Mouse (Mus musculus): ENCODE data around the gene Btbd9. TPM values are rescaled to one million over a fixed set of nuclear protein-coding genes. Genes with fewer than 3 reads are reported as not detected.

Btbd9 gene
- polyA plus RNA-seq, 1 experiment from 2014 or later = 59.7 TPM

- no peaks in the 10 kb centered on the region for H3K9me3 ChIP-seq (ENCODE audit: control insufficient read depth, low read length)
- H3K4me1 ChIP-seq (ENCODE audit: control insufficient read depth, insufficient read depth, low read length) = no peaks in the 10 kb centered on the region
- 82% methylated on average over 11 of the region's 11 CpGs for WGBS
- DNase-seq (ENCODE audit: low spot score, missing footprints) (no peak), ATAC-seq (ENCODE audit: low FRiP score) (no peak)
- no peaks in the 10 kb centered on the region for H3K27me3 ChIP-seq (ENCODE audit: control insufficient read depth, insufficient read depth, low read length)
- H3K27ac ChIP-seq (ENCODE audit: low read depth, low read length) = no peak overlapping the region
- H3K9ac ChIP-seq (ENCODE audit: low read length) = no peak overlapping the region
- no peaks in the 10 kb centered on the region for H3K36me3 ChIP-seq (ENCODE audit: control insufficient read depth, insufficient read depth, low read length)
- no peak overlapping the region for H3K4me2 ChIP-seq
- H3K4me3 ChIP-seq (ENCODE audit: low read depth, low read length) = no peak overlapping the region
These were observed 306.9 kb downstream of the Btbd9 start for GRCm38 (mm10) chr17:30269136-30270063.

- DNase-seq (ENCODE audit: low spot score, missing footprints) (no peak), ATAC-seq (ENCODE audit: low FRiP score) (no peak)
- no peaks in the 10 kb centered on the region for H3K9me3 ChIP-seq (ENCODE audit: control insufficient read depth, low read length)
- H3K4me1 ChIP-seq (ENCODE audit: control insufficient read depth, insufficient read depth, low read length) = no peaks in the 10 kb centered on the region
- H3K9ac ChIP-seq (ENCODE audit: low read length) = no peak overlapping the region
- no peak overlapping the region for H3K4me2 ChIP-seq
- WGBS = 89% methylated on average over 8 of the region's 8 CpGs
- H3K27me3 ChIP-seq (ENCODE audit: control insufficient read depth, insufficient read depth, low read length) = no peaks in the 10 kb centered on the region
- H3K27ac ChIP-seq (ENCODE audit: low read depth, low read length) = no peak overlapping the region
- no peak overlapping the region for H3K4me3 ChIP-seq (ENCODE audit: low read depth, low read length)
- H3K36me3 ChIP-seq (ENCODE audit: control insufficient read depth, insufficient read depth, low read length) = no peaks in the 10 kb centered on the region
These were observed 307.8 kb downstream of the Btbd9 start for GRCm38 (mm10) chr17:30268456-30268855.

- no peaks in the 10 kb centered on the region for H3K36me3 ChIP-seq (ENCODE audit: control insufficient read depth, insufficient read depth, low read length)
- H3K4me3 ChIP-seq (ENCODE audit: low read depth, low read length) = no peak overlapping the region
- no peaks in the 10 kb centered on the region for H3K27me3 ChIP-seq (ENCODE audit: control insufficient read depth, insufficient read depth, low read length)
- ATAC-seq (ENCODE audit: low FRiP score) (no peak), DNase-seq (ENCODE audit: low spot score, missing footprints) (no peak)
- 82% methylated on average over 5 of the region's 5 CpGs for WGBS
- no peak overlapping the region for H3K9ac ChIP-seq (ENCODE audit: low read length)
- no peaks in the 10 kb centered on the region for H3K4me1 ChIP-seq (ENCODE audit: control insufficient read depth, insufficient read depth, low read length)
- no peak overlapping the region for H3K27ac ChIP-seq (ENCODE audit: low read depth, low read length)
- H3K9me3 ChIP-seq (ENCODE audit: control insufficient read depth, low read length) = no peaks in the 10 kb centered on the region
- H3K4me2 ChIP-seq = no peak overlapping the region
These were observed 308.8 kb downstream of the Btbd9 start for GRCm38 (mm10) chr17:30267432-30267973.

GRCm38 (mm10) chr17:30263535-30263934 is 312.8 kb downstream of the Btbd9 start:
- WGBS = 87% methylated on average over 2 of the region's 2 CpGs
- no peak for ATAC-seq (ENCODE audit: low FRiP score)

GRCm38 (mm10) chr17:30262943-30263342 is 313.3 kb downstream of the Btbd9 start:
- Histone ChIP-seq H3K9me3 (ENCODE audit: control insufficient read depth, low read length) (no peaks in the 10 kb centered on the region), H3K27ac (ENCODE audit: low read depth, low read length) (no peak overlapping the region), H3K4me2 (no peak overlapping the region), H3K36me3 (ENCODE audit: control insufficient read depth, insufficient read depth, low read length) (no peaks in the 10 kb centered on the region), H3K9ac (ENCODE audit: low read length) (no peak overlapping the region), H3K4me3 (ENCODE audit: low read depth, low read length) (no peak overlapping the region), H3K27me3 (ENCODE audit: control insufficient read depth, insufficient read depth, low read length) (no peaks in the 10 kb centered on the region), H3K4me1 (ENCODE audit: control insufficient read depth, insufficient read depth, low read length) (peaks cover 21% of the 10 kb centered on the region)
- DNase-seq (ENCODE audit: low spot score, missing footprints) = no peak
- 95% methylated on average over 6 of the region's 6 CpGs for WGBS
- no peak for ATAC-seq (ENCODE audit: low FRiP score)

More at GRCm38 (mm10) chr17:30263535-30263934, 312.8 kb downstream of the Btbd9 start:
- H3K27me3 ChIP-seq (ENCODE audit: control insufficient read depth, insufficient read depth, low read length) = no peaks in the 10 kb centered on the region
- H3K4me3 ChIP-seq (ENCODE audit: low read depth, low read length) = no peak overlapping the region
- H3K36me3 ChIP-seq (ENCODE audit: control insufficient read depth, insufficient read depth, low read length) = no peaks in the 10 kb centered on the region
- no peaks in the 10 kb centered on the region for H3K9me3 ChIP-seq (ENCODE audit: control insufficient read depth, low read length)
- no peak overlapping the region for H3K27ac ChIP-seq (ENCODE audit: low read depth, low read length)
- no peak overlapping the region for H3K4me2 ChIP-seq
- H3K4me1 ChIP-seq (ENCODE audit: control insufficient read depth, insufficient read depth, low read length) = peaks cover 21% of the 10 kb centered on the region
- no peak overlapping the region for H3K9ac ChIP-seq (ENCODE audit: low read length)
- DNase-seq (ENCODE audit: low spot score, missing footprints) = no peak

GRCm38 (mm10) chr17:30262440-30262839 is 313.8 kb downstream of the Btbd9 start:
- H3K4me1 ChIP-seq (ENCODE audit: control insufficient read depth, insufficient read depth, low read length) = peaks cover 21% of the 10 kb centered on the region
- no peak overlapping the region for H3K9ac ChIP-seq (ENCODE audit: low read length)
- H3K27ac ChIP-seq (ENCODE audit: low read depth, low read length) = no peak overlapping the region
- H3K4me2 ChIP-seq = no peak overlapping the region
- ATAC-seq (ENCODE audit: low FRiP score) (no peak), DNase-seq (ENCODE audit: low spot score, missing footprints) (no peak)
- WGBS = 83% methylated on average over 4 of the region's 4 CpGs
- H3K36me3 ChIP-seq (ENCODE audit: control insufficient read depth, insufficient read depth, low read length) = no peaks in the 10 kb centered on the region
- no peaks in the 10 kb centered on the region for H3K9me3 ChIP-seq (ENCODE audit: control insufficient read depth, low read length)
- no peak overlapping the region for H3K4me3 ChIP-seq (ENCODE audit: low read depth, low read length)
- H3K27me3 ChIP-seq (ENCODE audit: control insufficient read depth, insufficient read depth, low read length) = no peaks in the 10 kb centered on the region

- H3K9ac ChIP-seq (ENCODE audit: low read length) = no peak overlapping the region
- ATAC-seq (ENCODE audit: low FRiP score) (no peak), DNase-seq (ENCODE audit: low spot score, missing footprints) (no peak)
- WGBS = 60% methylated on average over 3 of the region's 3 CpGs
- H3K27me3 ChIP-seq (ENCODE audit: control insufficient read depth, insufficient read depth, low read length) = no peaks in the 10 kb centered on the region
- H3K27ac ChIP-seq (ENCODE audit: low read depth, low read length) = no peak overlapping the region
- H3K4me1 ChIP-seq (ENCODE audit: control insufficient read depth, insufficient read depth, low read length) = peaks cover 21% of the 10 kb centered on the region
- no peak overlapping the region for H3K4me3 ChIP-seq (ENCODE audit: low read depth, low read length)
- H3K9me3 ChIP-seq (ENCODE audit: control insufficient read depth, low read length) = no peaks in the 10 kb centered on the region
- H3K4me2 ChIP-seq = no peak overlapping the region
- no peaks in the 10 kb centered on the region for H3K36me3 ChIP-seq (ENCODE audit: control insufficient read depth, insufficient read depth, low read length)
These were observed 314.3 kb downstream of the Btbd9 start for GRCm38 (mm10) chr17:30261983-30262340.

- Histone ChIP-seq H3K9ac (ENCODE audit: low read length) (no peak overlapping the region), H3K27ac (ENCODE audit: low read depth, low read length) (no peak overlapping the region), H3K36me3 (ENCODE audit: control insufficient read depth, insufficient read depth, low read length) (no peaks in the 10 kb centered on the region), H3K4me1 (ENCODE audit: control insufficient read depth, insufficient read depth, low read length) (peaks cover 26% of the 10 kb centered on the region), H3K27me3 (ENCODE audit: control insufficient read depth, insufficient read depth, low read length) (no peaks in the 10 kb centered on the region), H3K4me3 (ENCODE audit: low read depth, low read length) (no peak overlapping the region), H3K9me3 (ENCODE audit: control insufficient read depth, low read length) (no peaks in the 10 kb centered on the region), H3K4me2 (no peak overlapping the region)
- 74% methylated on average over 10 of the region's 10 CpGs for WGBS
- DNase-seq (ENCODE audit: low spot score, missing footprints) = no peak
- ATAC-seq (ENCODE audit: low FRiP score) = no peak
These were observed 314.8 kb downstream of the Btbd9 start for GRCm38 (mm10) chr17:30261307-30261982.

All from midbrain, embryonic 11.5 days (tissue).